Mouse (Mus musculus) ES-Bruce4 (cell line): ENCODE measurements around the gene Ttc30a1.

ENCODE experiments used
- CTCF ChIP-seq: IDR thresholded peaks from one replicate; pipeline ENCODE4 v1.8.1; 2011; ENCODE audit warnings: low read depth, low read length
- EP300 ChIP-seq: IDR thresholded peaks from 2 replicates; pipeline ENCODE4 v1.6.1; 2011; ENCODE audit warnings: low read depth, low read length; ENCODE audit not compliant: insufficient read depth
- POLR2A ChIP-seq: IDR thresholded peaks from one replicate; pipeline ENCODE4 v1.8.1; 2011; ENCODE audit warnings: low read length; ENCODE audit not compliant: insufficient read depth

DNA sequence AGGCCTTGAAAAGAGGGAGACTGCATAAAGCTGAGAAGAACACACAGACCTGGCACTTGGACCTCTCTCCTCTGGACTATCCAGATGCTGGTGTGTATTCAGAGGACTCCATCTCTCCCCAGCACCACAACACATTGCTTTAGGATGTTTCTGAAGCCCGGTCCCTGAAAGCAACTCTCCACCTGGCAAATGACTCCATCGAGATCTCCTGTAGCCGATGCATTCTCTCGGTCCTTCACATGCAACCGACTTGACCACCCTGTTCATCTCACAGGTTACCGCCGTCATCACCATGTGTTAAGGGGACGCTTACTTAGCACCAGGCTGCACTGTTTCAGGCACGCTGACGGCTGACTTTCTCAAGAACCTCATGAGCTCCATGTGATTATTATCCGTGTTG lies 13.1 kb upstream of the Ttc30a1 start:
- TF ChIP-seq EP300, result no peak
- no peak for TF ChIP-seq CTCF
- no peak for TF ChIP-seq POLR2A
